Mouse (Mus musculus) bone marrow macrophage, adult 2 months (primary cell): ENCODE measurements around the gene Gm10406. TPM values are rescaled to one million over a fixed set of nuclear protein-coding genes. Genes with fewer than 3 reads are reported as not detected.
"Not testable (repeated sequence)": the region's sequence is repeated elsewhere in the genome, so short reads cannot be mapped to it uniquely, and the experiment has no call there.

ENCODE experiments used
- H3K27ac ChIP-seq: 2 replicates; pipeline ENCODE4 v1.5.1; 2012; ENCODE audit warnings: low read depth, low read length; ENCODE audit not compliant: insufficient read depth
- H3K4me1 ChIP-seq: 2 replicates; pipeline ENCODE4 v1.6.1; 2012; ENCODE audit warnings: low read length; ENCODE audit not compliant: control insufficient read depth, insufficient read depth
- H3K4me3 ChIP-seq: 2 replicates; pipeline ENCODE4 v1.5.1; 2012; ENCODE audit warnings: mild to moderate bottlenecking, low read length, moderate library complexity; ENCODE audit not compliant: insufficient read depth
- polyA plus RNA-seq: library from polyadenylated mRNA; stranded (reverse); fragments of >200 nt; gene quantifications from 2 replicates; pipeline ENCODE4 v1.2.4, GENCODE M21; 2012; ENCODE audit not compliant: missing spikeins, insufficient read depth, insufficient read length

The Gm10406 gene
- polyA plus RNA-seq, result not detected in 2 replicates

- H3K4me3 ChIP-seq, H3K27ac ChIP-seq, H3K4me1 ChIP-seq: not testable (repeated sequence)
Measured at GRCm38 (mm10) chr14:7026781-7027749, at the start of gene Gm10406. Gene Gm10406, minus strand, starts transcription at chr14:7027449.

DNA sequence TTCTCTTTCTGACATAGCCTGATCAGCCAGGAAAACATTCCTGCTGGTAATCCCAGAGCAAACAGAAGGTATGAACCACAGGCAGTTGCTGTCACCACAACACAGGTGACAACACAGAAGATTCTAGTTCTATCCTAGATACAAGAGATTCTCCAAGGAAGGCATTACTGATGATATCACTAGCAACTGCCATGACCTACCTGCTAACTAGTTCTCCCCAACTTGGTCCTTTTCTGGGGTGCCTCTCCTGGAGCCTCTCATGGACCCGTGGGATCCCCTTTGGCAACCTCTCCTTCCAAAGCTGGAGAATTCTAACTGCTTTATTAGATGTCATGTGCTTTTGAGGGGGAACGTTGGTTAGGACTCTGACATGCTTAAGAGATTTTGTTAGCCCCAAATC is 17.6 kb upstream of the Gm10406 start, which contains the start of gene Gm3685:
Gm3685 (minus strand) TSS at position 101 of the 400 bp plus-strand sequence.
- not testable (repeated sequence) for H3K27ac ChIP-seq, H3K4me3 ChIP-seq, H3K4me1 ChIP-seq

GRCm38 (mm10) chr14:7026274-7026673 is 975 bp downstream of the Gm10406 start:
- H3K4me3 ChIP-seq, H3K4me1 ChIP-seq, H3K27ac ChIP-seq: not testable (repeated sequence)

GRCm38 (mm10) chr14:6973718-6974117 is 53.5 kb downstream of the Gm10406 start, which contains the start of gene Gm6356:
Gene Gm6356, minus strand, starts transcription at chr14:6973818.
- H3K4me1 ChIP-seq, H3K4me3 ChIP-seq, H3K27ac ChIP-seq: not testable (repeated sequence)

Other genes starting within 250 kb of the Gm10406 start
- gene Gm3642, start 187.1 kb downstream of the Gm10406 start, polyA plus RNA-seq, result not detected in 2 replicates
- not detected in 2 replicates for gene Gm3667, start 137.5 kb downstream of the Gm10406 start, polyA plus RNA-seq
- gene Gm6356, start 53.6 kb downstream of the Gm10406 start, polyA plus RNA-seq, result not detected in 2 replicates
- not detected in 2 replicates for gene Gm3685, start 17.5 kb upstream of the Gm10406 start, polyA plus RNA-seq
- gene Gm3696, start 73.2 kb upstream of the Gm10406 start, polyA plus RNA-seq, result not detected in 2 replicates
- gene Gm6676, start 98.0 kb upstream of the Gm10406 start, polyA plus RNA-seq, result not detected in 2 replicates
- gene Gm3512, start 147.1 kb upstream of the Gm10406 start, polyA plus RNA-seq, result not detected in 2 replicates
- gene Gm16434, start 167.1 kb upstream of the Gm10406 start, polyA plus RNA-seq, result not detected in 2 replicates
- gene Gm3727, start 237.3 kb upstream of the Gm10406 start, polyA plus RNA-seq, result not detected in 2 replicates